Mouse (Mus musculus) right cerebral cortex, postnatal 36 days (tissue): Measurements from ENCODE around the gene Clec2l.
"Not testable (repeated sequence)": the region's sequence is repeated elsewhere in the genome, so short reads cannot be mapped to it uniquely, and the experiment has no call there.

ENCODE experiments used
- DNase-seq, 2 experiments: peaks; one replicate each; pipeline ENCODE4 v3.0.0; 2022; ENCODE audit warnings: low spot score in 2 of 2, mixed read lengths in 1 of 2

The Clec2l gene

GRCm38 (mm10) chr6:38670488-38670887 lies 7.6 kb downstream of the Clec2l start:
- not testable (repeated sequence) for DNase-seq

DNA sequence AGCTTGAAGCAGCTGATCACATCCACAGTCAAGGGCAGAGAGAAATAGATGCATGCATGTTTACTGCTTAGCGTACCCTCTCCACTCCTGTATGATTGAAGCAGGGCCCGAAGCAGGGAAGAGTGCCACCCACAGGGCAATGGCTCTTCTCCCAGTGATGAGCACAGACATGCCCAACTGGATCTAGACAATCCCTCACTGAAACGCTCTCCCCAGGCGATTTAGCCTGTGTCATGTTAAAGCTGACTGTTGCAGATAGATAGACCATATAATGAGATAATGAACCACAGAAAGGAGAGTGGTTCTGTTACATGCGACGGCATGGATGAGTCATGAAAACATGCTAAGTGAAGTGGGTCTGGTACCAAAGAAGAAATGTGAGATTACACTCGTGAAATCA lies 8.4 kb downstream of the Clec2l start:
- no peak for DNase-seq

- no peak for DNase-seq
These were observed 9.1 kb downstream of the Clec2l start for GRCm38 (mm10) chr6:38672011-38672410.

- no peak for DNase-seq
These were observed 13.3 kb downstream of the Clec2l start for GRCm38 (mm10) chr6:38676217-38676616.

DNA sequence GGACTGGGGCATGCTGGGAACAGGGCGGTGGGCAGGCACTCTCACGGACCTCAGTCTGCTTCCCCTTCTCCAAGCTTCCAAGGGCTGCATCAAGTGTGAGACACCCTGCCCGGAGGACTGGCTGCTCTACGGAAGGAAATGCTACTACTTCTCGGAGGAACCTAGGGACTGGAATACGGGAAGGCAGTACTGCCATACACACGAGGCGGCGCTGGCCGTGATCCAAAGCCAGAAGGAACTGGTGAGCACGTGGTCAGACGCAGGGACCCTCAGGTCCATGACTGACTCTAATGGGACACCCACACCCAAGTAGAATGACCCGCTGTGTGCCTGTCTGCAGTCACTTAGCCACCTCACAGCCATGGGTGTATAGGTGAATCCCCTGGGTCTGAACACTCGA lies 13.9 kb downstream of the Clec2l start:
- no peak for DNase-seq

DNA sequence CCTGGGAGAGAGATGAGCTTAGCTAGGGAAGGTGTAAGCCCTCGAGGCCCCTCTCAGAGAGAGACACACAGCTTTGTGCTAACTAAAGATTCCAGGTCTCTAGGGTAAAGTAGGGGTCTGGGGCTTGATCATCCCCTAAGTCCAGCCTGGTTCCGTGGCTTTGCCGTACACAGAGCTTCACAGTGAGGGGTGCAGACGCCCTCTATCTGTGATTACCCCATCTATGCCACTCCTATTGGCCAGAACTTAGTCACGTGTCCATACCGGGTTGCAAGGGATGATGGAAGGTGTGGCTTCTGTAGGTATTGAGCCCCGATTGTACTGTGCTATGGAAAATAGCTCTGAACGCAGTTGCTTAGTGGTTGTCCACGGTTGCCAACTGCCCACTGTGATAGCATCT lies 14.8 kb downstream of the Clec2l start:
- no peak for DNase-seq

- no peak for DNase-seq
These were observed 19.7 kb downstream of the Clec2l start for GRCm38 (mm10) chr6:38682532-38682931.

DNA sequence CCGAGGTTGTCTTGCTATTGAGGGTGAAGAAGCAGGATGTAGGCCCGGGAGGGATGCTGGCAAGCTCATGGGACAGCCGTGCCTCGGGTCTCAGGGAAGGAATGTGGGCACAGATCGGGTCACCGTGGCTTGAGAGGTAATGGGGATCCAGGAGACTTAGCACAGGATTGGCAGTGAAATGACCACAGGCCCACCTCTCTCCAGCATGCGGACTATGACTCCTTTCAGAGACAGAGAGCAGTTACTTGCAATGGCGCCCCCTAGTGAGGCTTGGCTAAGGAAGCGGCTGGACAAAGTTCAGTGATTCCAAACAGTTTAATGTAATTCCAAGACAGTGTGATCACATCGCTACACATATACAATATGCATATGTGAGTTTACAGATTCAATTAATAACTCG lies 24.3 kb downstream of the Clec2l start:
- no peak for DNase-seq

DNA sequence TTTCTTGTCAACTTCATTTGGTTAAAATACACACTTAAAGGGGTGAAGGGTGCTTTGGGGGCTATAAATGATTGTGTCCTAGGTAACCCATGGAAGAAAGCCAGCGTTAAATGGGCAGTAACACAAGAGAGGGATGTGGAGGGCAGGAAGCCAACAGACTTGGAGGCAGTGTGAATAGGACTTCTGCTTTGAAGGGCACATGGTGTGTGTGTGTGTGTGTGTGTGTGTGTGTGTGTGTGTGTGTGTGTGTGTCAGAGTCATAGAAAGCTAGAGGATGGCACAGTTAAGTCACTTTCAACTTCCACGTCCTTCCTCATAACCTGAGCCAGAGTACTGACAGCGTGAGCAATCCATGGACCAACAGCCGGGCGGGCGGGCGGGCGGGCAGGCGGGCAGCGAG lies 26.0 kb downstream of the Clec2l start:
- DNase-seq: no peak

- DNase-seq: no peak
These were observed 27.7 kb downstream of the Clec2l start for GRCm38 (mm10) chr6:38690615-38691014.

GRCm38 (mm10) chr6:38691052-38691451 lies 28.2 kb downstream of the Clec2l start:
- DNase-seq: no peak

- no peak for DNase-seq
These were observed 29.7 kb downstream of the Clec2l start for GRCm38 (mm10) chr6:38692556-38692955.

- peak; percentile 72 for DNase-seq
These were observed 32.6 kb downstream of the Clec2l start for GRCm38 (mm10) chr6:38695380-38696054.

- DNase-seq: peak; percentile 44 to 57
These were observed 33.7 kb downstream of the Clec2l start for GRCm38 (mm10) chr6:38696570-38696969.

DNA sequence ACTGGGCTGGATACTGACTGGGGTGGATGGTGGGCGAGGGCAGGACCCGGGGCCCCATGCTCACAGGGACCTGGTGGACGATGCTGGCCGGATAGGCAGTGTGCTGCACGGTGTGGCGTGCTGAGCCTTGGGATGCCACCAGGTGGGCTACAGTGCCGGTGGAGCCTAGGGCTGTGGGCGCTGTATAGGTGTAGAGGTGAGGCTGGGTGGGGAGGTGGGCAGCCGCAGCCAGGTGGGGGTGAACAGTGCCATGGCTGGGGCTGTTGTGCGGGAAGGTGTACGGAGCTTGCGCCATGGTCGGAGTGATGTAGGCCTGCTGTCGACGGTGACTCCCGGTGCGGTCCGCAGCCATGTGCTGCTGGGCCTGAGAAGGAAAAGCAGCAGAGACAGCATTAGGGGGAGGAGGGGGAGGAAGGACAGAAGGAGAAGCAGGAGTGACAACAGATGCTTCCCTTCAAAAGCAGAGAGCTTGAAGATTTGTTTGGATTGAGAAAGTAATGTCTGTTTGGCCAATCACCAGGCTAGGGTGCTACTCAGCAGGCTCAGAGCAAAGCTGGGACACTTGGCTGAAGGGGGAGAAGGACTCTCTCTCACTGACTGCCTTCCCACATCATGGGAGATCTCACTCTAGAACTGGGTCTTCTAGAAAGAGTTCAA lies 35.5 kb downstream of the Clec2l start:
- DNase-seq: no peak

- DNase-seq: no peak
These were observed 38.6 kb downstream of the Clec2l start for GRCm38 (mm10) chr6:38701421-38701820.

- no peak for DNase-seq
These were observed 40.0 kb downstream of the Clec2l start for GRCm38 (mm10) chr6:38702810-38703399.

GRCm38 (mm10) chr6:38703526-38703925 lies 40.7 kb downstream of the Clec2l start:
- no peak for DNase-seq

DNA sequence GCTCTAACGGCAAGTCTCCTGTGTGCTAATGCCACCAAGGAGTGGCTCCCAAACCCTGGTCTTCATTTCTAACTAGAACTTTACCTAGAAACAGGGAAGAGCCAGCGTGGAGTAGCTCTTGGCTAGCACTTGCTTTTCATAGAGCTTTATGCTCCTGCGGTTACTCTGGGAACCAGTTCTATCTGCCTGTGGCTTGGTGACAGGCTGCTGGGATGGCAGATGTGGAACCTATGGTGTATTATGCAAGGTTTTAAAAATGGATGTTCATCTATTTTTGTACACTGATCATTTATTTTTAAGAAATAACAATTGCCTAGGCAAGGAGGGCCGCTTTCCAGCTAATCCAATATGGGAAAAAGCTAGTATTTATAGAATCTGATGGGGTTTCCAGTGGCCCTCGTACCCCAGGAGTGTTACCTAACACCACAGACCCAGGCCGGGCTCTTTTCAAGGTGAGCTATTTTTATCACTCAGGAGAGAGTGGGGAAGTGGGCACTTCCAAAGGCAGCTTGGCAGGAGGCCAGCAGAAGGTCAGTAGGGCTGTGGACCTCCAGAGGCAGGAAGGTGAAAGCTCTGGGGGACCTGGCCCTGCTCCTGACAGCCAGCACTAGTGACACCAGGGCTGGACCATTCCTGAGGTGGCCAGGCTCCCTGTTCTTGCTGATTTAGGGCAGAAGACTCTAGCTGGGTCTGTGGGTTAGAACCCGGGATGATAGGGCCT lies 41.6 kb downstream of the Clec2l start:
- DNase-seq: peak in 1 of 2 experiments; percentile 28

GRCm38 (mm10) chr6:38710449-38710848 lies 47.6 kb downstream of the Clec2l start:
- no peak for DNase-seq

DNA sequence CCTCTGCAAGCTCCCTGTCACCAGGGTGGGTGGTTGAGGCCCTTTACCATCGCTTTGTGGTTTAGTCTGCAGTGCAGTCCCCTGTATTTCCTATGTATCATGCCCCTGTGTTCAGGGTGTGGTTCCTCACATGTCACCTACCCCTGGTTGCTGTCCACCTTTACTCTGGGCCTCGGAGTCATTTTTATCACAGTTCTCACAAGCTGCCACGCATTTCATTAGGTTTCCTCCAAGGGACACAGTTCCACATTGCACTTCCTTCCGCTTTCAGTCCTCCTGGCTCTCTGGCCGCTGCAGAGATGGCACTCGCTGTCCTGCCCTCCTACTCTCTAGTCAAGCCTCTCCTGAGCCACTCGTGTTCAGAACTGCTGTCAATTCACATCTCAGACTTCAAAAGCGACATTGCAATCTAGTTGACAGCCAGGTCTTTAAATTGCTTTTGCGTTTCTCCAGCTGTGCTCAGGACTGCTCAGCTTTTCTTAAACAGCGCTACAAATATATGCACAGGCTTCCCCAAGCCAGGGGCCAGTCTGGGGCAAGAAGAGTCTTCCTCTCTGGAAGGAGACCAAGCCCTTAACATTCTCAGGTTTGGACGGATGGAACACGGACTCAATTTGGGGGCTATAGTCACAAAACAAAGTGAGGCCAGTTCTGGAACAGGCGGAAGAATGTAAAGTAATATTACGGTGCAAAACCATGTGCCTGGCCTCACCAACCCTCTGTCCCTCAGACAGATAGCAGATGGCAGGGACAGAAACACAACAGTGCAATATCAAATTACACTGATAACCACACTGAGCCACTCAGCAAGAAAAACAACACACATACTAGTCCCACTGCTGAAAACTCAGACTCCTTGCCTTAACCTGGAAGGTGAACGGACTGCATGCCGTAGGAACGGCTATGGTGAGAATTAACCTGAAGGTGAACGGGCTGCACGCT lies 51.4 kb downstream of the Clec2l start:
- no peak for DNase-seq
